Mouse (Mus musculus) liver, embryonic 15.5 days (tissue): ENCODE results near the gene Ncstn. TPM values are rescaled to one million over a fixed set of nuclear protein-coding genes. Genes with fewer than 3 reads are reported as not detected.

Source experiments
- ATAC-seq: fragments of 200-750 bp; cut with Nextera tagmentation; 2 replicates; pipeline ENCODE4 v1.8.0; 2017; ENCODE audit warnings: moderate number of reproducible peaks, mild to moderate bottlenecking, moderate library complexity; ENCODE audit not compliant: insufficient read depth
- H3K27ac ChIP-seq: fragments of 300-500 bp; sonication (generic); replicated peaks from 2 replicates; pipeline ENCODE4 v1.5.1; 2015; ENCODE audit warnings: mild to moderate bottlenecking, inconsistent platforms
- H3K27me3 ChIP-seq: fragments of 300-500 bp; sonication (generic); 2 replicates; pipeline ENCODE4 v1.6.1; 2015; ENCODE audit warnings: mild to moderate bottlenecking, inconsistent platforms
- H3K36me3 ChIP-seq: fragments of 300-500 bp; sonication (generic); replicated peaks from 2 replicates; pipeline ENCODE4 v1.6.1; 2015; ENCODE audit warnings: moderate library complexity, mild to moderate bottlenecking, inconsistent platforms
- H3K4me1 ChIP-seq: fragments of 300-500 bp; sonication (generic); replicated peaks from 2 replicates; pipeline ENCODE4 v1.6.1; 2015; ENCODE audit warnings: inconsistent platforms
- H3K4me2 ChIP-seq: fragments of 300-500 bp; sonication (generic); 2 replicates; pipeline ENCODE4 v1.6.1; 2015; ENCODE audit warnings: moderate library complexity, mild to moderate bottlenecking, inconsistent platforms
- H3K4me3 ChIP-seq: fragments of 300-500 bp; sonication (generic); replicated peaks from 2 replicates; pipeline ENCODE4 v1.5.1; 2015; ENCODE audit warnings: mild to moderate bottlenecking, inconsistent platforms
- H3K9ac ChIP-seq: fragments of 300-500 bp; sonication (generic); 2 replicates; pipeline ENCODE4 v1.6.1; 2015; ENCODE audit warnings: moderate library complexity, mild to moderate bottlenecking, inconsistent platforms
- H3K9me3 ChIP-seq: fragments of 300-500 bp; sonication (generic); replicated peaks from 2 replicates; pipeline ENCODE4 v1.6.1; 2016; ENCODE audit warnings: inconsistent platforms
- WGBS: fragments of 180-500 bp; shearing (Covaris S2); methylation state at CpG from one replicate; pipeline ENCODE4 v1.1.7; 2015; ENCODE audit warnings: mixed read lengths; ENCODE audit not compliant: insufficient replicate concordance; 5-methylcytosine and 5-hydroxymethylcytosine counted together
- polyA plus RNA-seq: library from polyadenylated mRNA; unstranded; fragments of >200 nt; fragmentation: Nextera tagmentation; extraction: Ambion mirVana; gene quantifications from 2 replicates; pipeline ENCODE4 v1.2.1, GENCODE M21; 2015

Ncstn gene
- polyA plus RNA-seq, 1 experiment from 2014 or later = 37.6 TPM

GRCm38 (mm10) chr1:172026201-172026901 lies 56.2 kb downstream of the Ncstn start:
- Histone ChIP-seq H3K9ac (peak overlapping the region; percentile 50; the same call in 1 of the 2 replicates), H3K4me2 (peak overlapping the region; percentile 77), H3K27ac (no peak overlapping the region), H3K4me3 (peak overlapping the region; percentile 63), H3K27me3 (peaks cover 13% of the 10 kb centered on the region), H3K9me3 (no peaks in the 10 kb centered on the region), H3K36me3 (no peaks in the 10 kb centered on the region), H3K4me1 (peaks cover 7% of the 10 kb centered on the region)
- no peak for ATAC-seq
- WGBS = 10% methylated on average over 23 of the region's 23 CpGs

GRCm38 (mm10) chr1:172025201-172025904 lies 57.2 kb downstream of the Ncstn start:
- no peak for ATAC-seq
- no peak overlapping the region for H3K4me2 ChIP-seq
- 63% methylated on average over 8 of the region's 8 CpGs for WGBS

GRCm38 (mm10) chr1:172024140-172024895 lies 58.3 kb downstream of the Ncstn start:
- Histone ChIP-seq H3K9ac (no peak overlapping the region), H3K9me3 (no peaks in the 10 kb centered on the region), H3K4me2 (no peak overlapping the region), H3K27me3 (peaks cover 13% of the 10 kb centered on the region), H3K36me3 (no peaks in the 10 kb centered on the region), H3K4me3 (no peak overlapping the region), H3K4me1 (peaks cover 7% of the 10 kb centered on the region), H3K27ac (no peak overlapping the region)
- no peak for ATAC-seq
- WGBS = 50% methylated on average over 9 of the region's 9 CpGs

More at GRCm38 (mm10) chr1:172025201-172025904, 57.2 kb downstream of the Ncstn start:
- H3K9me3 ChIP-seq = no peaks in the 10 kb centered on the region
- no peak overlapping the region for H3K9ac ChIP-seq
- peaks cover 13% of the 10 kb centered on the region for H3K27me3 ChIP-seq
- no peaks in the 10 kb centered on the region for H3K36me3 ChIP-seq
- H3K4me3 ChIP-seq = no peak overlapping the region
- H3K27ac ChIP-seq = no peak overlapping the region
- H3K4me1 ChIP-seq = peaks cover 7% of the 10 kb centered on the region

- H3K9ac ChIP-seq = no peak overlapping the region
These were observed 62.6 kb downstream of the Ncstn start for GRCm38 (mm10) chr1:172019863-172020521.

GRCm38 (mm10) chr1:172019339-172019738 lies 63.3 kb downstream of the Ncstn start:
- no peak overlapping the region for H3K9ac ChIP-seq
- no peak for ATAC-seq
- no peak overlapping the region for H3K4me3 ChIP-seq
- no peak overlapping the region for H3K27ac ChIP-seq
- H3K27me3 ChIP-seq = no peaks in the 10 kb centered on the region
- no peaks in the 10 kb centered on the region for H3K4me1 ChIP-seq
- H3K4me2 ChIP-seq = no peak overlapping the region
- no peaks in the 10 kb centered on the region for H3K36me3 ChIP-seq
- H3K9me3 ChIP-seq = no peaks in the 10 kb centered on the region
- WGBS = 82% methylated on average over 4 of the region's 4 CpGs

More at GRCm38 (mm10) chr1:172019863-172020521, 62.6 kb downstream of the Ncstn start:
- H3K9me3 ChIP-seq = no peaks in the 10 kb centered on the region
- no peak overlapping the region for H3K4me3 ChIP-seq
- no peaks in the 10 kb centered on the region for H3K4me1 ChIP-seq
- H3K27me3 ChIP-seq = no peaks in the 10 kb centered on the region
- H3K27ac ChIP-seq = no peak overlapping the region
- ATAC-seq = no peak
- H3K36me3 ChIP-seq = no peaks in the 10 kb centered on the region
- 63% methylated on average over 10 of the region's 10 CpGs for WGBS
- no peak overlapping the region for H3K4me2 ChIP-seq

GRCm38 (mm10) chr1:172018336-172019311 lies 64.0 kb downstream of the Ncstn start:
- no peak overlapping the region for H3K4me3 ChIP-seq
- 64% methylated on average over 9 of the region's 9 CpGs for WGBS
- H3K27ac ChIP-seq = no peak overlapping the region
- no peaks in the 10 kb centered on the region for H3K27me3 ChIP-seq
- no peak for ATAC-seq
- no peaks in the 10 kb centered on the region for H3K9me3 ChIP-seq
- H3K9ac ChIP-seq = no peak overlapping the region
- no peaks in the 10 kb centered on the region for H3K4me1 ChIP-seq
- no peaks in the 10 kb centered on the region for H3K36me3 ChIP-seq
- H3K4me2 ChIP-seq = no peak overlapping the region

GRCm38 (mm10) chr1:172017517-172018070 lies 65.0 kb downstream of the Ncstn start:
- no peak for ATAC-seq
- no peaks in the 10 kb centered on the region for H3K27me3 ChIP-seq
- H3K9ac ChIP-seq = no peak overlapping the region
- no peaks in the 10 kb centered on the region for H3K4me1 ChIP-seq
- H3K27ac ChIP-seq = no peak overlapping the region
- H3K4me3 ChIP-seq = no peak overlapping the region
- H3K4me2 ChIP-seq = no peak overlapping the region
- H3K9me3 ChIP-seq = no peaks in the 10 kb centered on the region
- WGBS = 60% methylated on average over 6 of the region's 6 CpGs
- H3K36me3 ChIP-seq = no peaks in the 10 kb centered on the region

- WGBS = 52% methylated on average over 6 of the region's 6 CpGs
- H3K27ac ChIP-seq = no peak overlapping the region
- H3K4me2 ChIP-seq = no peak overlapping the region
- H3K4me3 ChIP-seq = no peak overlapping the region
- H3K9me3 ChIP-seq = no peaks in the 10 kb centered on the region
- no peaks in the 10 kb centered on the region for H3K27me3 ChIP-seq
- H3K9ac ChIP-seq = no peak overlapping the region
- no peaks in the 10 kb centered on the region for H3K36me3 ChIP-seq
- H3K4me1 ChIP-seq = no peaks in the 10 kb centered on the region
- ATAC-seq = no peak
These were observed 65.7 kb downstream of the Ncstn start for GRCm38 (mm10) chr1:172016660-172017516.

- ATAC-seq = no peak
- Histone ChIP-seq H3K36me3 (no peaks in the 10 kb centered on the region), H3K9ac (no peak overlapping the region), H3K4me3 (no peak overlapping the region), H3K4me2 (no peak overlapping the region), H3K9me3 (no peaks in the 10 kb centered on the region), H3K27me3 (no peaks in the 10 kb centered on the region), H3K4me1 (no peaks in the 10 kb centered on the region), H3K27ac (no peak overlapping the region)
- 55% methylated on average over 8 of the region's 8 CpGs for WGBS
These were observed 66.6 kb downstream of the Ncstn start for GRCm38 (mm10) chr1:172016031-172016430.
